Mouse (Mus musculus) spleen, adult 2 months (tissue): ENCODE data around the gene Sipa1l2. TPM values are rescaled to one million over a fixed set of nuclear protein-coding genes. Genes with fewer than 3 reads are reported as not detected.
"Not testable (repeated sequence)": the region's sequence is repeated elsewhere in the genome, so short reads cannot be mapped to it uniquely, and the experiment has no call there.

Experiments
- DNase-seq, 2 experiments: peaks; one replicate each; pipeline versions ENCODE4 v3.0.0 to v3.0.0-alpha.2; 2012 to 2021; ENCODE audit warnings: low spot score in 2 of 2, low read depth in 1 of 2
- H3K27ac ChIP-seq: fragments of 200-500 bp; 2 replicates; pipeline ENCODE4 v1.5.1; 2012; ENCODE audit warnings: low read length, inconsistent platforms; ENCODE audit not compliant: insufficient read depth
- H3K27me3 ChIP-seq: fragments of 200-500 bp; 2 replicates; pipeline ENCODE4 v1.6.1; 2012; ENCODE audit warnings: mild to moderate bottlenecking, moderate library complexity, low read length, inconsistent platforms; ENCODE audit not compliant: control insufficient read depth, insufficient read depth
- H3K36me3 ChIP-seq: fragments of 200-500 bp; 2 replicates; pipeline ENCODE4 v1.6.1; 2012; ENCODE audit warnings: mild to moderate bottlenecking, low read length, inconsistent platforms; ENCODE audit not compliant: control insufficient read depth, insufficient read depth
- H3K4me1 ChIP-seq: fragments of 200-500 bp; 2 replicates; pipeline ENCODE4 v1.6.1; 2011; ENCODE audit warnings: inconsistent platforms; ENCODE audit not compliant: control insufficient read depth, insufficient read depth, insufficient read length
- H3K4me3 ChIP-seq: fragments of 200-500 bp; 2 replicates; pipeline ENCODE4 v1.5.1; 2011; ENCODE audit warnings: mild to moderate bottlenecking, inconsistent platforms; ENCODE audit not compliant: insufficient read depth, insufficient read length; ENCODE audit errors: extremely low read depth
- CTCF ChIP-seq: fragments of 200-500 bp; IDR thresholded peaks from 2 replicates; pipeline ENCODE4 v1.5.1; 2011; ENCODE audit warnings: mild to moderate bottlenecking, inconsistent platforms; ENCODE audit not compliant: insufficient read depth, insufficient read length, insufficient replicate concordance; ENCODE audit errors: extremely low read depth
- POLR2A ChIP-seq: fragments of 200-500 bp; IDR thresholded peaks from 2 replicates; pipeline ENCODE4 v1.6.1; 2011; ENCODE audit warnings: low read depth, low read length, inconsistent platforms
- WGBS: fragments of 180-500 bp; shearing (Covaris S2); methylation state at CpG from one replicate; pipeline ENCODE4 v1.1.7; 2018; 5-methylcytosine and 5-hydroxymethylcytosine counted together
- polyA plus RNA-seq: library from polyadenylated mRNA; depleted of rRNA; stranded (reverse); fragments of >200 nt; gene quantifications from 2 replicates; pipeline ENCODE4 v1.2.3, GENCODE M21; 2012

Gene Sipa1l2
- polyA plus RNA-seq, 1 experiment, result 9.7 TPM

DNA sequence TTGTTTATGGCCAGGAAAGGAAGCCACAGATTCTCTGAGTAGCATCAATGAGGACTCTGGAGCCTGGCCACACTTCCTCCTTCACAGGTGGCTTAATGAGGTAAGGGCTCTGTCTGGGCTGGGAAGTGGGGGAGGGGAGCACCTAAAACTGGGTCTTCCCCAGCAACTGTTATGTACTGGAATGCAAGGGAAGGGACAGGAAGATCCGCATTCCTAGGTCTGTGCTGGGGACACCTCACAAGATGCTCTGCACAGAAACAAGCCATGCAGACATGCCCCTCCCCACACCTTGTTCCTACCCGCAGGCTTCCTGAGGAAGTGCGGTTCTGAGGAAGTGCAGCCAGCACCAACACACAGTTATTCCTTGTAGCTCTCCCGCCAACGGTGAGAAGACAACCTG is 46.4 kb downstream of the Sipa1l2 start:
- Histone ChIP-seq H3K4me3 (no peak overlapping the region), H3K27me3 (no peaks in the 10 kb centered on the region), H3K4me1 (peaks cover 33% of the 10 kb centered on the region), H3K27ac (no peak overlapping the region), H3K36me3 (no peaks in the 10 kb centered on the region)
- no peak for TF ChIP-seq POLR2A
- TF ChIP-seq CTCF, result no peak
- DNase-seq, result peak in 1 of 2 experiments; percentile 23
- 8% methylated on average over 5 of the region's 5 CpGs for WGBS

GRCm38 (mm10) chr8:125522151-125522550 is 47.5 kb downstream of the Sipa1l2 start:
- 85% methylated on average over 6 of the region's 6 CpGs for WGBS
- H3K27me3 ChIP-seq, result no peaks in the 10 kb centered on the region
- peaks cover 31% of the 10 kb centered on the region for H3K4me1 ChIP-seq
- H3K36me3 ChIP-seq, result no peaks in the 10 kb centered on the region
- no peak overlapping the region for H3K27ac ChIP-seq
- DNase-seq, result no peak
- no peak for TF ChIP-seq CTCF
- no peak for TF ChIP-seq POLR2A
- no peak overlapping the region for H3K4me3 ChIP-seq

DNA sequence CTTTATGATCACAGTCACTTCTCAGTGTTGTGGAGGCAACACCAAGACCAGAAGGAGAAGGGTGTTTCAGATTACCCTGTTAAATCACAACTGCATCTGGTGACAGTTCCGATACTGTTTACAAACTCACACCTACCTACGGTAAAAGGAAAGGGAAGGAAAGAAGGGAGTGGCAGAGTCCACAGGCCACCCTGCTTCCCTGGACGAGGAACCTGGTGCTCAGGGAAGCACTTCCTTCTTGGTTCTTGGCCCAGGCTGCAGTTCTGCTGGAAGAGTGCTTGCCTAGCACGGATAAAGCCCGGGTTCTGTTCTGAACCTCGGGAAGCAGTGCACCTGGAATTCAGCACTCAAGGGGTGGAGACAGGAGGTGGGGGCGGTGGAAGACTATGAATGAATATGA is 48.5 kb downstream of the Sipa1l2 start:
- no peak for TF ChIP-seq CTCF
- TF ChIP-seq POLR2A, result no peak
- H3K4me1 ChIP-seq, result peaks cover 27% of the 10 kb centered on the region
- no peak overlapping the region for H3K4me3 ChIP-seq
- no peak for DNase-seq
- H3K27me3 ChIP-seq, result no peaks in the 10 kb centered on the region
- 84% methylated on average over 7 of the region's 7 CpGs for WGBS
- no peaks in the 10 kb centered on the region for H3K36me3 ChIP-seq
- H3K27ac ChIP-seq, result no peak overlapping the region

- WGBS, result 92% methylated on average over 2 of the region's 2 CpGs
- H3K27ac ChIP-seq, H3K27me3 ChIP-seq, DNase-seq, H3K36me3 ChIP-seq, H3K4me3 ChIP-seq: not testable (repeated sequence)
- peaks cover 27% of the 10 kb centered on the region for H3K4me1 ChIP-seq
These were observed 49.3 kb downstream of the Sipa1l2 start for GRCm38 (mm10) chr8:125520308-125520707.

GRCm38 (mm10) chr8:125518951-125519350 is 50.7 kb downstream of the Sipa1l2 start:
- H3K4me3 ChIP-seq, result no peak overlapping the region
- TF ChIP-seq POLR2A (no peak), CTCF (no peak)
- no peak for DNase-seq
- no peaks in the 10 kb centered on the region for H3K27me3 ChIP-seq
- peaks cover 23% of the 10 kb centered on the region for H3K4me1 ChIP-seq
- 75% methylated on average over 4 of the region's 4 CpGs for WGBS
- no peak overlapping the region; the same call in 1 of the 2 replicates for H3K27ac ChIP-seq
- H3K36me3 ChIP-seq, result no peaks in the 10 kb centered on the region

DNA sequence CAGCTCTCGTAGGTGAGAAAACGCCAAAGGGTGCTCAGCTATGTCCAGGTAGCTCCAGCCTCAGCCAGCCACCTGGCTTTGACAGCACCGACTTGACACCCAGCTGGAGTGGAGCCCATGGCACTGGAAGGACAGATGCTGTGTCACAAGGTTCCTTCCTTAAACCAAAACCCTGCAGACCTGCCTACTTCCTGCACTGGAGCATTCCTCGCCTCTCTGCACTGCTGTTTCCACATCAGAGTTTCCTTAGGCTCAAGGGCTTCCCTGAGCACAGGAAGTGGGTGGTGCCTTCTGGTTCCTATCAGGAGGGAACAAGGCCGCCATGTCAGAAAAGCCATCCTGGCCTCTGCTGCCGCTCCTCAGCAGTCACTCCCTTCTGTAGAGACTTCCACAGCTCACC is 51.3 kb downstream of the Sipa1l2 start:
- peaks cover 19% of the 10 kb centered on the region for H3K4me1 ChIP-seq
- H3K27ac ChIP-seq, result 0 out of 2 replicates have a peak overlapping the region, but pooled peaks have one; percentile 26

DNA sequence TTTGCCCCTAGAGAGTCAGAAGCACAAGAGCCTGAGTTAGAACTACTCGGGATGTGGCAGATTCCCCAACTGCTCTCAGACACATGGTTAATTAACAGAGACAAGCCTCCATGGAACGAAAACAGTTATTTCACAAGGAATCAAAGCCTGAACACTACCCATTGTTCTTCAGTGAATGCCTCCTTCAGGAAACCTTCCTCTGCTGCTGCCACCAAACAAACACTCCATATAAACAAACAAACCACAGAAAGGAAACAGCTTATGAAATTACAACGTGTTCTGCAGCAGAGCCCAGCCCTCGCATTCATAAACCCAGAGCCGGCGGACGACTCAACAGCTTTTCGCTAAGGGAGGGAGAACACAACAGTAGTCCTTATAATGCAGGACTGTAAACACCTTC is 52.2 kb downstream of the Sipa1l2 start:
- TF ChIP-seq CTCF, result no peak
- TF ChIP-seq POLR2A, result no peak
- 76% methylated on average over 8 of the region's 8 CpGs for WGBS

More for the DNA sequence above, 51.3 kb downstream of the Sipa1l2 start:
- H3K4me3 ChIP-seq, result no peak overlapping the region
- H3K27me3 ChIP-seq, result no peaks in the 10 kb centered on the region
- TF ChIP-seq CTCF (no peak), POLR2A (no peak)
- DNase-seq, result no peak
- WGBS, result 33% methylated on average over 6 of the region's 6 CpGs
- no peaks in the 10 kb centered on the region for H3K36me3 ChIP-seq

More for the DNA sequence above, 52.2 kb downstream of the Sipa1l2 start:
- H3K4me3 ChIP-seq, result no peak overlapping the region
- H3K36me3 ChIP-seq, result no peaks in the 10 kb centered on the region
- H3K27me3 ChIP-seq, result no peaks in the 10 kb centered on the region
- DNase-seq, result no peak
- no peak overlapping the region for H3K27ac ChIP-seq
- H3K4me1 ChIP-seq, result peaks cover 11% of the 10 kb centered on the region; the same call in 1 of the 2 replicates
